In the genomic region with DNA sequence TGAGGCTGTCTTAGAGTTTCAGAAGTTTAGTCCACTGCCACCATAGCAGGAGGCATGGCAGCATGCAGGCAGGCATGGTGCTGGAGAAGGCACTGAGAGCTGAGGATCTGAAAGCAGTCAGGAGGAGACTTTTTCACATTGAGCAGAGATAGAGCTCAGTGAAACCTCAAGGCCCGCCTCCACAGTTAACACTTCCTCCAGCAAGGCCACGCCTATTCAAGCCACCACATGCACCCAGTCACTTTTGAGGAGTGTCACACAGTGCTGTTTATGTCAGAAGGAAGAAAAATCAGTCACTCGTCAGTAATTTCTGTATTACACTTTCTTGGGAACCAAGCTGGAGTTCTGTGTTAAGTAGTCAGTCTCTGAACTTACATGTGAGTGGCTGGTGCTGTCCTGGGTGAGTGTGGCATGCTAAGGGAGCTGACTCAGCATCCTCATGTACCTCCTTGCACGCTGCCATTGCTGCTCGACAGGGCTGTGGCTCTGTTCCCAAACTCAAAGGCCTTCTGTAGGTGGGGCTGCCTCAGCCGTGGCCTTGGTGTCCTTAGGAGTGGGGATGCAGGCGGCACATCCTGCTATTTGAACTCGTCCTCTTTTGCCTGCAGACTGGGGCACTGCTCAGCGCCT, we compare ENCODE assay signal across 14 mouse cellular contexts.
DNase-seq lines count a peak whose midpoint lies in the region.
"Had no signal": no experiment of that assay in that cellular context is flagged by ENCODE, and none has a peak within 500 bp of the region (broad histone marks: within the 10 kb centered on the region; RNA-seq: fewer than 3 reads in every experiment).

No protein-coding gene starts in this region.

- WGBS in hindbrain, embryonic 10.5 days = 91% methylated on average over 9 of the region's 9 CpGs

- H3K36me3 ChIP-seq in hindbrain, embryonic 10.5 days = peaks cover 100% of the 10 kb centered on the region

- no peak overlapping the region for H3K27ac ChIP-seq in hindbrain, embryonic 10.5 days
- H3K27ac ChIP-seq: forebrain, embryonic 10.5 days; heart, embryonic 13.5 days; layer of hippocampus, adult 2 months; midbrain, embryonic 13.5 days had no signal

- peak; percentile 22 for DNase-seq in right cerebral cortex, adult 18-20 months
- DNase-seq in right cerebral cortex, adult 2 months (ENCODE audit: low spot score in 2 of 2) = no peak
- peak; percentile 36 for DNase-seq in MEL-GATA-1-ER (ENCODE audit: extremely low read depth, low read depth)
- DNase-seq in c-Kit-positive CD71-negative TER-119-negative erythroid progenitor cells, embryonic 14.5 days (ENCODE audit: low read depth) = peak; percentile 13
- DNase-seq in urinary bladder, postnatal 25 days (ENCODE audit: low spot score) = no peak
- no peak for DNase-seq in hindbrain, embryonic 10.5 days (ENCODE audit: low spot score)
- no peak for DNase-seq in yolk sac, embryonic 10.5 days (ENCODE audit: low spot score)
- DNase-seq: cerebellum, adult 8-10 months; gastrocnemius, postnatal 25 days; lung, postnatal 10 days had no signal

- no peak overlapping the region for H3K4me3 ChIP-seq in hindbrain, embryonic 10.5 days
- H3K4me3 ChIP-seq: forebrain, embryonic 10.5 days; heart, embryonic 13.5 days; layer of hippocampus, adult 2 months; midbrain, embryonic 13.5 days had no signal

- no peaks in the 10 kb centered on the region; the same call in 1 of the 2 replicates for H3K4me1 ChIP-seq in hindbrain, embryonic 10.5 days (replicated peaks)
- H3K4me1 ChIP-seq: forebrain, embryonic 10.5 days; heart, embryonic 13.5 days; midbrain, embryonic 13.5 days had no signal

- H3K9me3 ChIP-seq in hindbrain, embryonic 10.5 days = no peaks in the 10 kb centered on the region; the same call in 1 of the 2 replicates
- H3K9me3 ChIP-seq: forebrain, embryonic 10.5 days; heart, embryonic 13.5 days; midbrain, embryonic 13.5 days had no signal

- no peaks in the 10 kb centered on the region for H3K27me3 ChIP-seq in hindbrain, embryonic 10.5 days (ENCODE audit: insufficient read depth, poor library complexity, severe bottlenecking)
- H3K27me3 ChIP-seq: heart, embryonic 13.5 days; midbrain, embryonic 13.5 days had no signal

Comparison
In these comparisons a context has a peak if more than half of its experiments do, and no peak if none do; other contexts are left out.
1. DNase-seq: peak in right cerebral cortex, adult 18-20 months (single experiment), MEL-GATA-1-ER (single experiment) and c-Kit-positive CD71-negative TER-119-negative erythroid progenitor cells, embryonic 14.5 days (single experiment); none in right cerebral cortex, adult 2 months (0 of 2), urinary bladder, postnatal 25 days (single experiment), hindbrain, embryonic 10.5 days (single experiment) and yolk sac, embryonic 10.5 days (single experiment).